Mouse (Mus musculus): ENCODE results near the gene Spsb3. TPM values are rescaled to one million over a fixed set of nuclear protein-coding genes. Genes with fewer than 3 reads are reported as not detected.

The Spsb3 gene
- total and polyA plus RNA-seq, 3 experiments, result 30.2 to 34.5 TPM; not detected in 1

GRCm38 (mm10) chr17:24857831-24858470, 28.5 kb upstream of the Spsb3 start:
- Histone ChIP-seq H3K27me3 (ENCODE audit: control insufficient read depth in 1 of 2, insufficient read depth in 2 of 2, low read length in 2 of 2) (no peaks in the 10 kb centered on the region), H3K79me2 (ENCODE audit: control insufficient read depth, insufficient read depth, low read length, poor library complexity) (no peaks in the 10 kb centered on the region), H3K9ac (ENCODE audit: control insufficient read depth, low read depth, low read length, poor library complexity, severe bottlenecking) (no peak overlapping the region), H3K4me1 (ENCODE audit: control insufficient read depth in 1 of 2, insufficient read depth in 2 of 2, low read length in 2 of 2) (peaks cover 4 to 16% of the 10 kb centered on the region in 2 experiments), H3K4me3 (ENCODE audit: control insufficient read depth in 1 of 2, insufficient read depth in 1 of 2, low read depth in 2 of 2, low read length in 2 of 2) (no peak overlapping the region), H3K36me3 (ENCODE audit: control insufficient read depth in 1 of 2, insufficient read depth in 2 of 2, low read length in 2 of 2) (peaks cover 0 to 11% of the 10 kb centered on the region in 2 experiments; a peak in 2 of 4 replicates), H3K27ac (ENCODE audit: control insufficient read depth, low read depth, low read length) (no peak overlapping the region), H3K9me3 (replicated peaks; ENCODE audit: insufficient read depth, low read length) (no peaks in the 10 kb centered on the region)
- TF ChIP-seq POLR2A (IDR thresholded peaks at IDR 0.05; ENCODE audit: control insufficient read depth in 1 of 2, insufficient read depth in 1 of 2, low read depth in 1 of 2, low read length in 2 of 2, poor library complexity in 1 of 2), result no peak
- no peak for TF ChIP-seq CHD1 (IDR thresholded peaks at IDR 0.05; ENCODE audit: low read depth, low read length)
- TF ChIP-seq MYC (IDR thresholded peaks at IDR 0.05; ENCODE audit: low read depth, low read length), result no peak
- TF ChIP-seq NELFE (IDR thresholded peaks at IDR 0.05; ENCODE audit: low read depth, low read length), result no peak
- TF ChIP-seq NRF1 (IDR thresholded peaks at IDR 0.05; ENCODE audit: insufficient read depth, low read depth, low read length, poor library complexity, severe bottlenecking), result no peak
- no peak for DNase-seq (ENCODE audit: low read depth, low spot score)

GRCm38 (mm10) chr17:24858967-24859366, 27.5 kb upstream of the Spsb3 start:
- no peak overlapping the region for H3K27ac ChIP-seq (ENCODE audit: control insufficient read depth, low read depth, low read length)
- no peak overlapping the region for H3K9ac ChIP-seq (ENCODE audit: control insufficient read depth, low read depth, low read length, poor library complexity, severe bottlenecking)
- no peak overlapping the region for H3K4me3 ChIP-seq (ENCODE audit: control insufficient read depth in 1 of 2, insufficient read depth in 1 of 2, low read depth in 2 of 2, low read length in 2 of 2)
- peak; percentile 86 for DNase-seq (ENCODE audit: low read depth, low spot score)
- H3K79me2 ChIP-seq (ENCODE audit: control insufficient read depth, insufficient read depth, low read length, poor library complexity), result no peaks in the 10 kb centered on the region
- no peaks in the 10 kb centered on the region for H3K9me3 ChIP-seq (replicated peaks; ENCODE audit: insufficient read depth, low read length)
- peaks cover 4 to 16% of the 10 kb centered on the region in 2 experiments for H3K4me1 ChIP-seq (ENCODE audit: control insufficient read depth in 1 of 2, insufficient read depth in 2 of 2, low read length in 2 of 2)
- peaks cover 0 to 11% of the 10 kb centered on the region in 2 experiments; a peak in 2 of 4 replicates for H3K36me3 ChIP-seq (ENCODE audit: control insufficient read depth in 1 of 2, insufficient read depth in 2 of 2, low read length in 2 of 2)
- H3K27me3 ChIP-seq (ENCODE audit: control insufficient read depth in 1 of 2, insufficient read depth in 2 of 2, low read length in 2 of 2), result no peaks in the 10 kb centered on the region
- no peak for TF ChIP-seq ZKSCAN1 (IDR thresholded peaks at IDR 0.05; ENCODE audit: low read depth, low read length)
- peak; percentile 90 for TF ChIP-seq TAL1 (IDR thresholded peaks at IDR 0.05; ENCODE audit: low read length)
- peak; percentile 91 for TF ChIP-seq ETS1 (IDR thresholded peaks at IDR 0.05; ENCODE audit: low read depth, low read length)
- TF ChIP-seq USF2 (IDR thresholded peaks at IDR 0.05; ENCODE audit: borderline replicate concordance in 1 of 2, insufficient read depth in 1 of 2, low read depth in 1 of 2, low read length in 2 of 2), result no peak
- TF ChIP-seq GABPA (IDR thresholded peaks at IDR 0.05; ENCODE audit: low read depth, low read length), result no peak
- TF ChIP-seq MXI1 (IDR thresholded peaks at IDR 0.05; ENCODE audit: low read depth, low read length), result peak; percentile 50
- TF ChIP-seq ELF1 (IDR thresholded peaks at IDR 0.05; ENCODE audit: low read depth, low read length), result peak; percentile 48; the same call in 1 of the 2 replicates
- peak; percentile 94 for TF ChIP-seq TCF12 (IDR thresholded peaks at IDR 0.05; ENCODE audit: low read depth, low read length)
- TF ChIP-seq GATA1 (IDR thresholded peaks at IDR 0.05; ENCODE audit: low read depth, low read length), result peak; percentile 56; the same call in 1 of the 2 replicates
- peak; percentile 75 for TF ChIP-seq SIN3A (IDR thresholded peaks at IDR 0.05; ENCODE audit: low read length)
- TF ChIP-seq NRF1 (IDR thresholded peaks at IDR 0.05; ENCODE audit: insufficient read depth, low read depth, low read length, poor library complexity, severe bottlenecking), result peak; percentile 56
- 0 out of 2 replicates have a peak, but pooled peaks have one; percentile 23 for TF ChIP-seq POLR2AphosphoS2 (IDR thresholded peaks at IDR 0.05; ENCODE audit: low read length)
- no peak for TF ChIP-seq MYB (IDR thresholded peaks at IDR 0.05; ENCODE audit: low read depth, low read length)
- TF ChIP-seq EP300 (IDR thresholded peaks at IDR 0.05; ENCODE audit: low read depth in 1 of 2, low read length in 2 of 2), result peak; percentile 74 to 93
